Mouse (Mus musculus): ENCODE data around the gene Slc46a2.

GRCm38 (mm10) chr4:59870433-59870832, 44.4 kb downstream of the Slc46a2 start:
- TF ChIP-seq GATA2 (IDR thresholded peaks at IDR 0.05; ENCODE audit: borderline replicate concordance, low read depth, low read length) (no peak), CTCF (IDR thresholded peaks at IDR 0.05; ENCODE audit: low read depth, low read length) (no peak), GATA1 (IDR thresholded peaks at IDR 0.05; ENCODE audit: borderline replicate concordance, low read length) (no peak)
